Mouse (Mus musculus) left cerebral cortex, postnatal 4 days (tissue): Measurements from ENCODE around the gene Srl. TPM values are rescaled to one million over a fixed set of nuclear protein-coding genes. Genes with fewer than 3 reads are reported as not detected.
A peak's percentile ranks its signal among the peaks of the same experiment; 100 is the strongest.
"Not testable (repeated sequence)": the region's sequence is repeated elsewhere in the genome, so short reads cannot be mapped to it uniquely, and the experiment has no call there.

Source experiments
- DNase-seq: peaks from one replicate; pipeline ENCODE4 v3.0.0-alpha.2; 2022
- intact Hi-C: fragments of 180-260 bp; cut with DNase I; formaldehyde crosslinking; loops from one replicate; pipeline ENCODE4 v1.15.1; 2025
- total RNA-seq, 2 experiments: library from RNA; stranded (reverse); gene quantifications; 2 replicates each; pipeline ENCODE4 v1.2.3; 2021

Srl gene
- total RNA-seq, result 10 to 100 TPM; 34.2 to 41.4 TPM

GRCm38 (mm10) chr16:4541501-4542198 lies at the start of gene Srl:
Srl (minus strand) TSS chr16:4541816.
- DNase-seq, result peak; percentile 100
- intact Hi-C loops, result loop anchor here (5.0 kb wide), 3 partner anchors 49 to 239 kb away; no protein-coding TSS in a partner anchor

DNA sequence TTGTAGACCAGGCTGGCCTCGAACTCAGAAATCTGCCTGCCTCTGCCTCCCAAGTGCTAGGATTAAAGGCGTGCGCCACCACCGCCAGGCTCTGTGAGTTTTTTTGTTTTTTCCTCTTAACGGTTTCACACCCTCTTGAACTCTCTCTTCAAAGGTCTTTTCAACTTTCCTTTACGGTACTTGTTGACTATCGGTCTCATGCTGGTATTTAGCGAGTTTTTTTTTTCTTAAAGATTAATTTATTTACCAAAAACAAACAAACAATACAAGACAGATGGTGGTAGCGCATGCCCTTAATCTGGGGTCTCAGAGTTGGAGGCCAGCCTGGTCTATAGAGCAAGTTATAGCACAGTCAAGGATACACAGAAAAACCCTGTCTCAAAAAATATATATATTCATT lies 48.6 kb upstream of the Srl start:
- no peak for DNase-seq

DNA sequence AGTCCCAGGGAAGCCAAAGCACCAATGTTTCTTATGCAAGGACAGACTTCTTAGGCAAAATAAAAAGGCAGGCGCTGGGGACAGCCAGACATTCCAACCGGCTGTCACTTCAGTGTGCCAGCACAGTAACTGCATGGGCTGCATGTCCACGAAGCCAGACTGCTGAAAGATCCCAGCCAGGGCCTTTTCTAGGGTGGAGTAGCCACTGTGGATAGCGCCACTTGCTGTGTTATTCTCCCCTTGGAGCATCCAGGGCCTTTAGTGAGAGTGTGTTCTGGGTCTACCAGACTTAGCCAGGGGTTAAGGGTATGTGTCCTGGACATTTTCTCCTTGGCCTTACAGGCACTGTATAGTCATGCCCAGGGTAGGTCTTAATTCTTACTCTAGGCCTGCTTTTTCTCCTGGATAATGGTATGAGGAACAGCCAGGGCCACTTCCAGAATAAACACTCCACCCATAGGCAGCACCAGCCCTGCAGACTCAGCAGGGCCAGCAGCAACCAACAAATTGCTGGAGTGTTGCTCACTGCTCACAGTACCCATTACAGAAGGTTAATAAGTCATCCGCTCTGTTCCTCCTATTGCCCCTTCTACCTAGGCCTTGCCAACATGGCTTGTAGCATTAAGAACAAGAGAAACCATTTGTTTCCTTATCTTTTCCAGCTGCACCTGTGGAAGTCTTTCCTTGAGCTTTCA lies 46.0 kb upstream of the Srl start:
- intact Hi-C loops, result no loop called here

More for the DNA sequence above, 48.6 kb upstream of the Srl start:
- intact Hi-C loops, result no loop called here

GRCm38 (mm10) chr16:4586531-4587123 lies 45.0 kb upstream of the Srl start:
- peak; percentile 95 for DNase-seq

More for the DNA sequence above, 46.0 kb upstream of the Srl start:
- no peak for DNase-seq

DNA sequence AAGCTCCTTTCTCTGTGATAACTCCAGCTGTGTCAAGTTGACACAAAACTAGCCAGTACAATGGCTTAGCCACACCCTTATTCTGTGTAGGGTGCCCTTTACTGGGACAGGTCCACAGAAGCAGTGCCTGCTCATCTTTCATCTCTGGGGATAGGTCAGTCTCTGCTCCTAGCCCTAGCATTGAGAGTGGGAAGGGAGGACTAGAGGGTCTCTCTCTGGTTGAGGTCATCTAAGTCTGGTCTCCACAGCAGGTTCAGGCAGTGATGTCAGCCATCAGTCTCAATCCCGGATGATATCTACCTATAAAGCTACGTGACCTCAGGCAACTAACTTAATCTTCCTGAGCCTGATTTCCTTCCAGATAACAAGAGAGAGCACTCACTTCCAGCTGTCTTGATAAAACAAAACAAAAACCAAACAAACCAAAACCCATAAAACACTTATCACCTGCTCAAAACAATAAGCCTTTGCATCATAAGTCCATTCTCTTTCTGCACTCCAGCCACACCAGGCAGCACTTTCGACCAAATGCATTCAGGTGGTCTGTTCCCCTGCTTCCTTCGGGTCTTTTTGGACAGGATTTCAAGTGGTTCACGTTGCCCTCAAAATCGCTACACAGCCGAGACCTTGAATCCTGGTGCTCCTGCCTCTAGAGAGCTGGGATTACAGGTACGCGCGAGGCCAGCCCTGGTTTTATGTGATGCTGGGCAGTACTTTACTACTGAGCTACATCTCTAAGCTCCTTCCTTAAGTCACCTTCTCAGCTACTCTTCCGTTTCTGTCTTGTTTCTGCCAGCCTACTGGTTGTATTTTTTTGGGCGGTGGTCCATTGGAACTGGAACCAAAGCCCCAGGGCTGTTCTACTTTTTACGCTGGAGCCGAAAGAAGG lies 44.3 kb upstream of the Srl start:
- no peak for DNase-seq
- intact Hi-C loops, result no loop called here

More at GRCm38 (mm10) chr16:4586531-4587123, 45.0 kb upstream of the Srl start:
- intact Hi-C loops, result no loop called here

DNA sequence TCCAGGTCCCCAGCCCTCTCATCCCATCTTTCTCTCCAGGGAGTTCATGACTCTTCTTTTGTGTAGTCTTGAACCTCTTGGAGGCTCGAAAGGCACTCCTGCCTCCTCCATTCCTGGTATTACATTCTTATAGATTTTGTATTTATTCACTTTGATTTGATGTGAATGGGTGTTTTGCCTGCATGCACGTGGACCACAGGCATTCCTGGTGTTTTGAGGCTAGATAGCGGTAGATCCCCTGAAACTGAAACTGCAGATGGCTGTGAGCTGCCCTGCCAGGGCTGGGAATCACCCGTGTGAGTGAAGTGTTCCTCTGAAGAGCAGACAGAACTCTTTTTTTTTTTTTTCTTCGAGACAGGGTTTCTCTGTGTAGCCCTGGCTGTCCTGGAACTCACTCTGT lies 42.8 kb upstream of the Srl start:
- no peak for DNase-seq

DNA sequence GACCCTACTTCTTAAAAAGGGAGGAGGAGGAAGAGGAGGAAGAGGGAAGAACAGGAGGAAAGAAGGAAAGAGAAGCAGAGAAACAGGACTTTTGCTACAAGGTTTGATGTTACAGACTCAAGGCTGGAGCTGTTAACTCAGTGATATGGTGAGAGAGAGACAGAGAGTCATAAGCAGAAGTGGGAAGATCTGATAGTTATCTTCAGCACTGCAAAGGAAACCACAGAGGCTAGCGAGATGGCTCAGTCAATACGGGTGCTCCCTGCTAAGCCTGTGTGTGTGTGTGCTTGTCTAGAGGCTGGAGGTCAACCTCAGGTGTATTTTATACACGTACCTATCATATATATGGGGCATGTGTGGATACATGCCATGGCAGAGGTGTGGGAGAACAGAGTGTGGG lies 42.2 kb upstream of the Srl start:
- intact Hi-C loops, result no loop called here
- no peak for DNase-seq

More for the DNA sequence above, 42.8 kb upstream of the Srl start:
- intact Hi-C loops, result no loop called here

DNA sequence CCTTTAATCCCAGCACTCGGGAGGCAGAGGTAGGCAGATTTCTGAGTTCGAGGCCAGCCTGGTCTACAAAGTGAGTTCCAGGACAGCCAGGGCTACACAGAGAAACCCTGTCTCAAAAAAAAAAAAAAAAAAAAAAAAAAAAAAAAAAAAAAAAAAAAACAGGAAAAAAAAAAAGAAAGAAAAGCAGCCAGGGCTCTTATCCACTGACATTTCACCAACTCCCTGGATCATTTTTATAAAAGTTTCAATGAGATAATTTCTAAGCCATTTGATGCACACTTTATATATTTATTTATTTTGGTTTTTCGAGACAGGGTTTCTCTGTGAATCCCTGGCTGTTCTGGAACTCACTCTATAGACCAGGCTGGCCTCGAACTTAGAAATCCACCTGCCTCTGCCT lies 39.6 kb upstream of the Srl start:
- DNase-seq, intact Hi-C loops: not testable (repeated sequence)

DNA sequence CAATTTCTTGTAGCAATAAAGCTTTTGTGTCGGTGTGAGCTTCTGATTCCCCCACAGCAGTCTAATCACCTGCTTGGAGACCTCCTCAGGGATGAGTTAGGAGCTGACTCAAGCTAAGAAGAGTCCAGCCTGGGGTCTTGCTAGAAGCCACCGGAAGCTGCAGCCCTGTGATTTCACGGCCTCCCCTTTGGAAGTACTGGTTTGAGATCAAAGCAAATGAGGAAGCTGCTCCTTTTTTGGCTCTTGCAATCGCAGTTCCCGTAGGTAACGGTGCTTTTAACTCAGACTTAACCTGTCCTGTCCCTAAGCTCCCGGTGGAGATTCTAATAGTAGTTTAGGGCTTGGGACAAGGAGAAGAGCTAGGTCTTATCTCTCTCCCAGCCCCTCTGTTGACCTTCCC lies 37.0 kb upstream of the Srl start:
- no peak for DNase-seq
- intact Hi-C loops, result no loop called here

DNA sequence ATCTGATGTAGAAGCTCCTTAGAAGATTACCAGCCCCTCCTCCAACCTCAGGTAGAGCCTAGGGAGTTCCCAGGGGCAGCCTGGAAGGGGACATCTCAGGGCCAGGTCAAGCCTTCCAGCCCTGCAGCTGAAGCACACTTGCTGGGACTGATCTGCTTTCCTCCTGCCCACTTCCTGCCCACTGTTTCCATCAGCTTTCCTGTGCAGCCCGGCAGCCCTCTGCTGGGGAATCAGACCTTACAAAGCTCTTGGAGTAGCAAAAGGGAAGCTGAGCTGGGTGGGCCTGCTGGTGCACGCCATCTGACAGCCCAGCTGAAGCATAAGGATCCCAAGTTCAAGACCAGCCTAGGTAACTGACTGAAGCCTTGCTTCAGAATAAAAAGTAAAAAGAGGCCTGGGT lies 35.3 kb upstream of the Srl start:
- intact Hi-C loops, result no loop called here

GRCm38 (mm10) chr16:4576038-4576437 lies 34.4 kb upstream of the Srl start:
- intact Hi-C loops, result no loop called here
- no peak for DNase-seq

More for the DNA sequence above, 35.3 kb upstream of the Srl start:
- DNase-seq, result no peak

DNA sequence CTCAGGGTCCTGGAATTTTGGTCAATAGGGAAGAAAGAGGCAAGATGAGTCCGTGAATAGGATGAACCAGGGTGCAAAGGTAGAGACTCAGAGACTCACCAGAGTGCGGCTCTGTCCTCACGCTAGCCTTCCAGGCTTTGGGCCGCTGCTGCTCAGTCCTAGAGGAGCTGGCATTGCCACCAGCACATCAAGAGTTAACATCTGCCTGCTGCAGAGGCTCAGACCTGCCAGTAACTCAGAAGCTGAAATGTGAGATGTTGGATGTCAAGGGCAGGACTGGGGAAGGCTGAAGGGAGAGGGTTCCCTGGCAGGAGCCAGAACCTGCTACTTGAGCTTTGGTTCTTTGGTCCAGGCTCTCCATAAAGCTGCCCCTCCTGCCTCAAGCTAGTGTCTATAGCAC lies 29.1 kb upstream of the Srl start:
- intact Hi-C loops, result no loop called here
- no peak for DNase-seq

- DNase-seq, result peak; percentile 90
- intact Hi-C loops, result loop anchor here (5.0 kb wide), 1 partner anchor 39 kb away; no protein-coding TSS in a partner anchor
Measured at GRCm38 (mm10) chr16:4567912-4568311, 26.3 kb upstream of the Srl start.

GRCm38 (mm10) chr16:4560145-4560952 lies 18.7 kb upstream of the Srl start:
- intact Hi-C loops, result no loop called here
- peak; percentile 80 for DNase-seq

DNA sequence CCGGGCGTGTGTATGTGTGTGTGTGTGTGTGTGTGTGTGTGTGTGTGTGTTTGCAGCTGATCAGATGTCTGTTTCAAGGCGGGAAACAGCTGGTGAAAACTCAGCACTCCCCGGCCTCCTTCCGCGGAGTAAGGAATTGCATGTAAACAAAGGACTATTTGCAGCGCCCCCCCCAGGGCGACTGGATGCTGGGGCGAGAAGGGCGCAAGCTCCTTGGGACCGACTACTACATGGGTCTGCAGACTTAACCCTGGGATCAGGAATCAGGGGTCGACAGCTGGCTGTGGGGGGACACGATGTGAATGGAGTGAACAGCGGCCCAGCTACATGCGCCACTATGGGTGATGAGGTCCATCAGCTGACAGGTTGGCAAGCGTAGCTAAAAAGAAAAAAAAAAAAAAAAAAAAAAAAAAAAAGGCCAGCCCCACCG lies 18.1 kb upstream of the Srl start, which contains the start of gene Tfap4:
TSS of gene Tfap4 (minus strand) at position 140 of the 430 bp plus-strand sequence.
- intact Hi-C loops, result no loop called here
- DNase-seq, result peak; percentile 89

- peak; percentile 68 for DNase-seq
- intact Hi-C loops, result no loop called here
Measured at GRCm38 (mm10) chr16:4558980-4559631, 17.5 kb upstream of the Srl start.

- intact Hi-C loops, result no loop called here
Measured at GRCm38 (mm10) chr16:4558384-4558979, 16.9 kb upstream of the Srl start.

GRCm38 (mm10) chr16:4557949-4558348 lies 16.3 kb upstream of the Srl start:
- peak; percentile 53 for DNase-seq
- intact Hi-C loops, result no loop called here

More at GRCm38 (mm10) chr16:4558384-4558979, 16.9 kb upstream of the Srl start:
- DNase-seq, result peak; percentile 92

- no peak for DNase-seq
- intact Hi-C loops, result no loop called here
Measured at GRCm38 (mm10) chr16:4557085-4557484, 15.5 kb upstream of the Srl start.
